In genomic region chr2:94329336-94329735, GRCm38 (mm10) we compare ENCODE assay signal across 33 mouse cellular contexts.
"Had no signal": no experiment of that assay in that cellular context is flagged by ENCODE, and none has a peak within 500 bp of the region (broad histone marks: within the 10 kb centered on the region; RNA-seq: fewer than 3 reads in every experiment).

No protein-coding gene starts in this region.

- H3K4me2 ChIP-seq: heart, embryonic 11.5 days; heart, embryonic 12.5 days; heart, embryonic 13.5 days; heart, embryonic 15.5 days; hindbrain, embryonic 12.5 days; hindbrain, embryonic 13.5 days; hindbrain, embryonic 14.5 days; hindbrain, embryonic 15.5 days; intestine, embryonic 15.5 days had no signal

- H3K4me3 ChIP-seq: heart, adult 2 months; heart, embryonic 10.5 days; heart, embryonic 12.5 days; heart, embryonic 13.5 days; heart, embryonic 15.5 days; hindbrain, embryonic 10.5 days; hindbrain, embryonic 12.5 days; hindbrain, embryonic 13.5 days; hindbrain, embryonic 15.5 days; intestine, embryonic 15.5 days; layer of hippocampus, adult 2 months had no signal

- H3K4me1 ChIP-seq: hindbrain, embryonic 10.5 days; hindbrain, embryonic 12.5 days; hindbrain, embryonic 13.5 days; hindbrain, embryonic 15.5 days; intestine, embryonic 15.5 days had no signal

- H3K9ac ChIP-seq: heart, embryonic 12.5 days; heart, embryonic 13.5 days; heart, embryonic 15.5 days; hindbrain, embryonic 12.5 days; hindbrain, embryonic 13.5 days; hindbrain, embryonic 14.5 days; hindbrain, embryonic 15.5 days; intestine, embryonic 15.5 days had no signal

- H3K9me3 ChIP-seq: heart, embryonic 10.5 days; heart, embryonic 12.5 days; heart, embryonic 13.5 days; heart, embryonic 15.5 days; hindbrain, embryonic 10.5 days; hindbrain, embryonic 12.5 days; hindbrain, embryonic 13.5 days; hindbrain, embryonic 15.5 days; intestine, embryonic 15.5 days had no signal

- ATAC-seq: hindbrain, embryonic 16.5 days; hindbrain, postnatal 0 days; inflammation-experienced regulatory T-cells, adult 6 months; intestine, embryonic 15.5 days; intestine, embryonic 16.5 days; intestine, postnatal 0 days had no signal

- DNase-seq: heart, adult 2 months; heart, postnatal 10 days; heart, postnatal 14 days; heart, postnatal 36 days; heart, postnatal 4 days; kidney, adult 11 months; kidney, adult 18-20 months; kidney, adult 2 months; kidney, adult 8-10 months; kidney, adult 9 months; kidney, postnatal 10 days; kidney, postnatal 14 days; kidney, postnatal 36 days; kidney, postnatal 4 days; layer of hippocampus, postnatal 36 days had no signal

- H3K27me3 ChIP-seq: heart, embryonic 12.5 days; heart, embryonic 13.5 days; heart, embryonic 15.5 days; hindbrain, embryonic 12.5 days; hindbrain, embryonic 13.5 days; hindbrain, embryonic 15.5 days; intestine, embryonic 15.5 days had no signal

- H3K27ac ChIP-seq: heart, adult 2 months; heart, embryonic 10.5 days; heart, embryonic 13.5 days; heart, embryonic 15.5 days; hindbrain, embryonic 10.5 days; hindbrain, embryonic 12.5 days; hindbrain, embryonic 13.5 days; hindbrain, embryonic 14.5 days; hindbrain, embryonic 15.5 days; hindbrain, postnatal 0 days; intestine, embryonic 15.5 days; kidney, postnatal 0 days; layer of hippocampus, adult 2 months had no signal
